Comparison of ENCODE assay signal across 17 mouse cellular contexts in genomic region chr9:65703926-65704595, GRCm38 (mm10).
"Had no signal": no experiment of that assay in that cellular context is flagged by ENCODE, and none has a peak within 500 bp of the region (broad histone marks: within the 10 kb centered on the region; RNA-seq: fewer than 3 reads in every experiment).

No protein-coding gene starts in this region.

- H3K9me3 ChIP-seq: lung, embryonic 15.5 days; megakaryocyte, embryonic 14.5 days; midbrain, embryonic 12.5 days; neural tube, embryonic 12.5 days; stomach, embryonic 15.5 days had no signal

- H3K4me1 ChIP-seq: lung, embryonic 15.5 days; midbrain, embryonic 12.5 days; neural tube, embryonic 12.5 days; stomach, embryonic 15.5 days had no signal

- H3K4me2 ChIP-seq: lung, embryonic 15.5 days; midbrain, embryonic 12.5 days; neural tube, embryonic 12.5 days; stomach, embryonic 15.5 days had no signal

- H3K9ac ChIP-seq: liver, postnatal 0 days; lung, embryonic 15.5 days; midbrain, embryonic 12.5 days; neural tube, embryonic 12.5 days; stomach, embryonic 15.5 days had no signal

- DNase-seq: liver, postnatal 0 days; lung, adult 2 months; lung, postnatal 14 days; lung, postnatal 36 days; midbrain, embryonic 14.5 days; right cerebral cortex, postnatal 14 days; thymus, adult 2 months; thymus, postnatal 25 days; thymus, postnatal 4 days had no signal

- H3K27ac ChIP-seq: lung, embryonic 15.5 days; macrophage; midbrain, embryonic 12.5 days; neural tube, embryonic 12.5 days; stomach, embryonic 15.5 days; stomach, postnatal 0 days had no signal

- H3K27me3 ChIP-seq: lung, embryonic 15.5 days; megakaryocyte, embryonic 14.5 days; midbrain, embryonic 12.5 days; neural tube, embryonic 12.5 days; stomach, embryonic 15.5 days had no signal

- ATAC-seq: liver, postnatal 0 days; lung, postnatal 0 days had no signal

- H3K4me3 ChIP-seq: lung, embryonic 15.5 days; megakaryocyte, embryonic 14.5 days; midbrain, embryonic 12.5 days; neural tube, embryonic 12.5 days; stomach, embryonic 15.5 days had no signal
